Mouse (Mus musculus) Patski (cell line): Measurements from ENCODE around the gene Nav1. TPM values are rescaled to one million over a fixed set of nuclear protein-coding genes. Genes with fewer than 3 reads are reported as not detected.

Experiments used
- ATAC-seq: fragments of 100-300 bp; one replicate; pipeline ENCODE4 v1.8.0; 2021
- CTCF ChIA-PET: fragments of 350-600 bp; sonication (Branson Sonifier 250); formaldehyde crosslinking; loops from one replicate; lab custom pipeline; 2022; ENCODE audit warnings: inconsistent platforms; lab: Charles Lee
- POLR2A ChIA-PET: fragments of 350-600 bp; sonication (Branson Sonifier 250); formaldehyde crosslinking; loops from one replicate; lab custom pipeline; 2022; ENCODE audit warnings: antibody characterized with exemption, inconsistent platforms; lab: Charles Lee
- DNase-seq: peaks from one replicate; pipeline ENCODE4 v3.0.0-alpha.2; 2011; ENCODE audit warnings: low read depth, low spot score
- H3K27me3 ChIP-seq: fragments of 371-371 bp; one replicate; pipeline ENCODE4 v1.5.1; 2021
- CTCF ChIP-seq: fragments of 100-300 bp; IDR thresholded peaks from one replicate; pipeline ENCODE4 v1.5.1; 2021
- in situ Hi-C: fragments of 300-500 bp; cut with MboI; formaldehyde crosslinking; loops from 3 replicates; pipeline ENCODE4 v1.11.1; 2018; ENCODE audit warnings: low pct_unique_long_range_greater_than_20kb, mixed read lengths
- polyA plus RNA-seq: library from polyadenylated mRNA; unstranded; gene quantifications from one replicate; pipeline ENCODE4 v1.2.3, GENCODE M21; 2021

Gene Nav1
- polyA plus RNA-seq, 1 experiment from 2014 or later, result 22.1 TPM

GRCm38 (mm10) chr1:135474861-135475570 is 132.1 kb downstream of the Nav1 start:
- TF ChIP-seq CTCF, result no peak
- CTCF ChIA-PET, result no interaction called here
- in situ Hi-C loops, result no loop called here
- H3K27me3 ChIP-seq, result no peaks in the 10 kb centered on the region
- POLR2A ChIA-PET, result interaction anchor here (0.7 kb wide), 2 partner anchors 9 to 48 kb away, joined by 3 to 9 read pairs; no protein-coding TSS in a partner anchor
- no peak for DNase-seq
- no peak for ATAC-seq

DNA sequence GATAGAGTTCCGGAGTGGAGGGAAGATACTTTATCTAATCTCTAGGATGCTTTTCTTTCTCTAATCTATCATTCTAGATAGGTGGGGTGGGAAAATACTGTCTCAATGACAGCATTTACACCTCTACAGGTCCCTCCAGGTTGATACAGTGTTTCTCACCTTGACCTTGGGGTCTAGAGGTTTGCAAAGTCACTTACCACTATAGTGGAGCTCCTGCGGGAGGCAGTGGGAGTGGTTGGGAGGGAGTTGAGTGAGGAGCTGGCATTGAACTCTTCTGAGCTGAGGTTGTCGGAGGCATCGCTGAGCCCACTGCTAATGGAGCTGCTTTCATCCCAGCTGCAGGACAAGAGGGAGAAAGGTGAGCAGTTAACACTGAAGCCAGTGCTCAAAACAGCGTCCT is 134.6 kb downstream of the Nav1 start:
- no peaks in the 10 kb centered on the region for H3K27me3 ChIP-seq
- CTCF ChIA-PET, result no interaction called here
- no peak for DNase-seq
- POLR2A ChIA-PET, result interaction anchor here (0.5 kb wide), 1 partner anchor 17 kb away, joined by 3 read pairs; no protein-coding TSS in a partner anchor
- TF ChIP-seq CTCF, result no peak
- ATAC-seq, result no peak
- in situ Hi-C loops, result no loop called here

- in situ Hi-C loops, result no loop called here
- H3K27me3 ChIP-seq, result no peaks in the 10 kb centered on the region
- ATAC-seq (no peak), DNase-seq (no peak)
- CTCF ChIA-PET, result interaction anchor here (0.6 kb wide), 1 partner anchor 200 kb away, joined by 3 read pairs; no protein-coding TSS in a partner anchor
- POLR2A ChIA-PET, result no interaction called here
- no peak for TF ChIP-seq CTCF
Measured at GRCm38 (mm10) chr1:135471742-135472141, 135.4 kb downstream of the Nav1 start.

DNA sequence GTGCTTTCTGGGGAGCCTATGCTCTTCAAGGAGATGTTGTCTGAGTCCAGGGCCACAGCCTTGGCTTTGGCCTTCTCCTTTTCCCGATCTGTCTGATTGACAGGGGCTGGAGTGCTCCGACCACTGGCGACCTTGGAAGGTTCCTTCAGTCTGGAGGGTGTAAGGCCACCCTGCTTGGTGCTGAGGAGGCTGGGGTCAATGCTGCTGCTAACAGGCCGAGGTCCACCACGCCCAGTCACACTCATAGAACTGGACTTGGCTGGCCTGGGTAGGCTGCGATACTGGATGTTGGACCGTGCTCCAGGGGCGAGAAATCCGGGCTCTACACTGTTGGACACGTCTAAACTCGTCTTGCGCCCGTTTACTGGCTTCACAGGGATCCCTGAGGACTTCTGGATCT is 136.5 kb downstream of the Nav1 start:
- POLR2A ChIA-PET, result no interaction called here

GRCm38 (mm10) chr1:135467462-135467861 is 139.6 kb downstream of the Nav1 start:
- DNase-seq, result no peak
- no peak for ATAC-seq
- POLR2A ChIA-PET, result interaction anchor here (1.2 to 1.3 kb wide), 2 partner anchors 23 to 67 kb away, joined by 3 read pairs; no protein-coding TSS in a partner anchor
- no peaks in the 10 kb centered on the region for H3K27me3 ChIP-seq
- no peak for TF ChIP-seq CTCF
- in situ Hi-C loops, result no loop called here
- CTCF ChIA-PET, result interaction anchor here (1.1 kb wide), 1 partner anchor 73 kb away, joined by 3 read pairs; no protein-coding TSS in a partner anchor

More for the DNA sequence above, 136.5 kb downstream of the Nav1 start:
- no peak for DNase-seq
- CTCF ChIA-PET, result no interaction called here
- in situ Hi-C loops, result no loop called here
- no peaks in the 10 kb centered on the region for H3K27me3 ChIP-seq
- no peak for TF ChIP-seq CTCF
- no peak for ATAC-seq

- CTCF ChIA-PET, result interaction anchor here (1.1 kb wide), 1 partner anchor 74 kb away, joined by 3 read pairs; no protein-coding TSS in a partner anchor
Measured at GRCm38 (mm10) chr1:135466935-135467334, 140.2 kb downstream of the Nav1 start.

DNA sequence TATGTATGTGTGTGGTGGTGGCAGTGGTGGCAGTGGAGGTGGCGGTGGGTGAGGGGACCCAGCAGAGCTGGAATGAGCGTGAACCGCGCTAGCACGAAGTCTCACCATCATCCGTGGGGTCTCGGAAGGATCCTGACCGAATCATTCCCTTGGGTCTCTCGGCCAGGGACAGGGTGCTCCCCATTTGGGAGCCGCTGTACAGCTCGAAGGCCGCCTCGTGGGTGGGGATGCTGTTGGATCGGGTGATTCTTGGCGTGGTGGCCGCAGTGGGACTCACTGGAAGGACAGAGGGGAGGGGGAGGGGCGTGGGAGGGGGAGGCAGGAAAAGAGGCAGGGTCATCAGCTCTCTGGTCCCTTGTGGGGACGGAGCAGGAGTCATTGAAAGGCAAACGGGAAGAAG is 141.4 kb downstream of the Nav1 start:
- ChIA-PET POLR2A (no interaction called here), CTCF (no interaction called here)
- no peak for DNase-seq
- H3K27me3 ChIP-seq, result no peaks in the 10 kb centered on the region
- no peak for ATAC-seq
- in situ Hi-C loops, result no loop called here
- no peak for TF ChIP-seq CTCF

More at GRCm38 (mm10) chr1:135466935-135467334, 140.2 kb downstream of the Nav1 start:
- in situ Hi-C loops, result no loop called here
- DNase-seq (peak; percentile 73), ATAC-seq (peak; percentile 92)
- H3K27me3 ChIP-seq, result no peaks in the 10 kb centered on the region
- POLR2A ChIA-PET, result interaction anchor here (1.2 to 1.3 kb wide), 2 partner anchors 24 to 68 kb away, joined by 3 read pairs; no protein-coding TSS in a partner anchor
- no peak for TF ChIP-seq CTCF

- no peak for ATAC-seq
- no peaks in the 10 kb centered on the region for H3K27me3 ChIP-seq
- ChIA-PET POLR2A (interaction anchor here (0.7 kb wide), 1 partner anchor 82 kb away, joined by 3 read pairs; no protein-coding TSS in a partner anchor), CTCF (interaction anchor here (1.5 to 2.1 kb wide), 3 partner anchors 30 to 208 kb away, joined by 3 to 7 read pairs (median 3); no protein-coding TSS in a partner anchor)
- no peak for DNase-seq
- no peak for TF ChIP-seq CTCF
- in situ Hi-C loops, result loop anchor here (5.0 kb wide), 3 partner anchors 45 to 235 kb away; no protein-coding TSS in a partner anchor
Measured at GRCm38 (mm10) chr1:135462736-135463135, 144.4 kb downstream of the Nav1 start.

- ChIA-PET POLR2A (interaction anchor here (0.7 kb wide), 1 partner anchor 82 kb away, joined by 3 read pairs; no protein-coding TSS in a partner anchor), CTCF (interaction anchor here (1.5 to 2.1 kb wide), 5 partner anchors 30 to 209 kb away, joined by 3 to 7 read pairs (median 4); no protein-coding TSS in a partner anchor)
- TF ChIP-seq CTCF, result no peak
- H3K27me3 ChIP-seq, result no peaks in the 10 kb centered on the region
- ATAC-seq, result no peak
- no peak for DNase-seq
- in situ Hi-C loops, result loop anchor here (5.0 kb wide), 3 partner anchors 45 to 235 kb away; no protein-coding TSS in a partner anchor
Measured at GRCm38 (mm10) chr1:135462304-135462703, 144.8 kb downstream of the Nav1 start.

DNA sequence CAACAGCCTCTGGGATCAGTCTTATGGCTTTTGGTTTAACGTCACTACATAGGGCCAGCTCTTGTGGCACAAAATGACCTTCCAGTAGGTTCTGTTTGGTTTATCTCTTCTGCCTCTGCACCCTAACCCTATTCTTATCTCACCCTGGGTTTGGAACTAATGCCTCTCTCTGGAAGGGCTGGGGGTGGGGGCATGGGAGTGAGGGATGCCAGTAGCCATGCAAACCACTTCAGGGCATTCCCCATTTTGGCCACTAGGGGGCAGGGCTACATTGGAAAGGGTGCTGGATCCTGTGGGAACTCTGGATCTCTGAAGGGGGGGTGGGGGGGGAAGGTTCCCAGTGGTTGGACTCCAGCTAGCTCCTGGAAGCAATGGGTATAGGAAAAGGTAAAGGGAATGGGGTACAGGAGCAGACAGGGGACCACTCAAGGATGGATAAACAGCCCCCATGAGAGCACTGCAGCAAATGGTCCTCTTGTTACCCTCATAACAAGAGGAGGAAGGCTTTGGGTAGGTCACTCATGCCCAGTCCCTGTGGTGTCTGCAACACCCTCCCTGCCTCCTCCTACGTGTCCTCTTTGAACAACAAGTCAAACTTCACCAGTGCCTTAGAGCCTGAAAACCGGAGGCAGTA is 145.9 kb downstream of the Nav1 start:
- in situ Hi-C loops, result loop anchor here (5.0 kb wide), 3 partner anchors 46 to 236 kb away; no protein-coding TSS in a partner anchor
- DNase-seq, result no peak
- POLR2A ChIA-PET, result interaction anchor here (1.0 to 1.3 kb wide), 2 partner anchors 78 to 79 kb away, joined by 3 read pairs; no protein-coding TSS in a partner anchor
- CTCF ChIA-PET, result interaction anchor here (0.7 to 1.9 kb wide), 11 partner anchors 11 to 238 kb away, joined by 3 to 6 read pairs (median 3); no protein-coding TSS in a partner anchor
- no peak for ATAC-seq
- H3K27me3 ChIP-seq, result no peaks in the 10 kb centered on the region
- no peak for TF ChIP-seq CTCF
